Comparison of ENCODE assay signal across 9 mouse cellular contexts in the genomic region with DNA sequence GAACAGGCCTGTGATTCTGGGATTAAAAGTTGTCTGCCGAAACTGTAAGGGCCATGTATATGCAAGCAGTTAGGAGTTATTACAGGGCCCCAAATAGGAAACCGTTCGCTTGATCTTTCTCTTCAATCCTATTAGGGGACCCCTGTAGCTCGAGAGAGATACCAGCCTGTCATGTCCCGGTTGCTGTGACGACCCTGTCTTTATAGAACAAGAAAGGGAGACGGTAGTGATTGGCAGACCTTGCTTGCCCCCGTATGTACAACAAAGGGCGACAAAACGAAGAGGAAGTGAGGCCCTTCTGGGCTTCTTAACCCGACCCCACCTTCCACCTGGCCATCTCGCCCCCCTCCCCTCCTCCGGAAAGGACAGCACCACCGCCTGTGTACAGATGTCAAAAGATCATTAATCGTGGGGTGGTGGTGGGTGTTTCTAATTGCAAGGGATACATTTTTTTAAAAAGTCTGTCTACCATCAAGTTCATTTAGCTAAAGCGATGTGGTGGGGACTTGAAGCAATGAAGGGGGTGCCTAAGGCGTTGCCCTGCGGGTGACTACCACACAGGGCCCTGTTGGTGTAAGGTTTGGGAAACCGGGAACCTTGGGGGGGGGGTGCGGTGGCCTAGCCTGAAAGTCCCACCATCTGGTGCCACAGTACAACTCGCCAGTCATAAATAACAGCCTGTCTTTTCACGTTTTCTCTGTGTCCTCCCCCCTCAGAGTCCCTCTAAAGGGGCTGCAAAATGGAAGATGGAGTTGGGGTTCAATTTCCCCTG.
DNase-seq lines count a peak whose midpoint lies in the region; ATAC-seq and TF ChIP-seq lines count a peak whose summit lies in the region.
"Had no signal": no experiment of that assay in that cellular context is flagged by ENCODE, and none has a peak within 500 bp of the region (broad histone marks: within the 10 kb centered on the region; RNA-seq: fewer than 3 reads in every experiment).

No protein-coding gene starts in this region.

- 0 out of 2 replicates have a peak, but pooled peaks cover 5% of the 10 kb centered on the region for H3K9me3 ChIP-seq in intestine, embryonic 14.5 days (ENCODE audit: control insufficient read depth, low read length)
- H3K9me3 ChIP-seq in intestine, postnatal 0 days (ENCODE audit: control insufficient read depth): no peaks in the 10 kb centered on the region
- no peaks in the 10 kb centered on the region for H3K9me3 ChIP-seq in embryonic facial prominence, embryonic 10.5 days
- no peaks in the 10 kb centered on the region; the same call in 1 of the 2 replicates for H3K9me3 ChIP-seq in hindbrain, embryonic 16.5 days (ENCODE audit: control insufficient read depth, low read length)
- H3K9me3 ChIP-seq in neural tube, embryonic 12.5 days: no peaks in the 10 kb centered on the region

- TF ChIP-seq CTCF in intestine, postnatal 0 days (IDR thresholded peaks at IDR 0.05; ENCODE audit: low read depth): no peak

- DNase-seq in intestine, embryonic 14.5 days (ENCODE audit: low spot score): peak; percentile 52
- DNase-seq in embryonic facial prominence, embryonic 10.5 days (ENCODE audit: low spot score): peak; percentile 32
- no peak for DNase-seq in left cerebral cortex, postnatal 14 days (ENCODE audit: low spot score in 2 of 2)
- no peak for DNase-seq in adipocyte (ENCODE audit: low spot score)
- DNase-seq in ovary, postnatal 14 days (ENCODE audit: low spot score): no peak
- DNase-seq: kidney, adult 2 months had no signal

- no peaks in the 10 kb centered on the region for H3K36me3 ChIP-seq in intestine, embryonic 14.5 days (ENCODE audit: control insufficient read depth, insufficient read depth, low read length)
- no peaks in the 10 kb centered on the region for H3K36me3 ChIP-seq in intestine, postnatal 0 days (ENCODE audit: control insufficient read depth, insufficient read depth)
- no peaks in the 10 kb centered on the region for H3K36me3 ChIP-seq in embryonic facial prominence, embryonic 10.5 days (replicated peaks)
- H3K36me3 ChIP-seq in hindbrain, embryonic 16.5 days (ENCODE audit: control insufficient read depth, insufficient read depth, low read length): no peaks in the 10 kb centered on the region
- no peaks in the 10 kb centered on the region for H3K36me3 ChIP-seq in neural tube, embryonic 12.5 days

- intact Hi-C loops in left cerebral cortex, postnatal 14 days (cut with DNase I): no loop called here

- peaks cover 72% of the 10 kb centered on the region for H3K27me3 ChIP-seq in intestine, embryonic 14.5 days (replicated peaks; ENCODE audit: control insufficient read depth, insufficient read depth, low read length)
- H3K27me3 ChIP-seq in intestine, postnatal 0 days (replicated peaks; ENCODE audit: control insufficient read depth, insufficient read depth, low read length): peaks cover 54% of the 10 kb centered on the region
- H3K27me3 ChIP-seq in embryonic facial prominence, embryonic 10.5 days (replicated peaks; ENCODE audit: low read depth, poor library complexity, severe bottlenecking): peaks cover 91% of the 10 kb centered on the region
- peaks cover 9% of the 10 kb centered on the region for H3K27me3 ChIP-seq in hindbrain, embryonic 16.5 days (replicated peaks; ENCODE audit: control insufficient read depth, insufficient read depth, low read length)
- peaks cover 50% of the 10 kb centered on the region for H3K27me3 ChIP-seq in neural tube, embryonic 12.5 days (replicated peaks)

- H3K9ac ChIP-seq in intestine, embryonic 14.5 days (ENCODE audit: low read length): no peak overlapping the region
- H3K9ac ChIP-seq in intestine, postnatal 0 days (ENCODE audit: low read depth, low read length): no peak overlapping the region
- peak overlapping the region; percentile 15; the same call in 1 of the 2 replicates for H3K9ac ChIP-seq in hindbrain, embryonic 16.5 days (ENCODE audit: low read depth, low read length)
- H3K9ac ChIP-seq in neural tube, embryonic 12.5 days: no peak overlapping the region

- no peak for ATAC-seq in intestine, embryonic 14.5 days (replicated peaks; ENCODE audit: low FRiP score, low TSS enrichment, low read depth)
- ATAC-seq in intestine, postnatal 0 days: no peak
- ATAC-seq in hindbrain, embryonic 16.5 days: peak; percentile 55
- peak; percentile 83 for ATAC-seq in neural tube, embryonic 12.5 days (ENCODE audit: low FRiP score, low read depth)

- H3K4me1 ChIP-seq in intestine, embryonic 14.5 days (replicated peaks; ENCODE audit: control insufficient read depth, insufficient read depth, low read length): no peaks in the 10 kb centered on the region
- H3K4me1 ChIP-seq in intestine, postnatal 0 days (replicated peaks; ENCODE audit: control insufficient read depth, insufficient read depth, low read length): no peaks in the 10 kb centered on the region
- peaks cover 11% of the 10 kb centered on the region for H3K4me1 ChIP-seq in embryonic facial prominence, embryonic 10.5 days
- H3K4me1 ChIP-seq in hindbrain, embryonic 16.5 days (ENCODE audit: control insufficient read depth, insufficient read depth, low read depth, low read length): peaks cover 3% of the 10 kb centered on the region; the same call in 1 of the 2 replicates
- H3K4me1 ChIP-seq in neural tube, embryonic 12.5 days: peaks cover 8% of the 10 kb centered on the region; the same call in 1 of the 2 replicates

- H3K27ac ChIP-seq in intestine, embryonic 14.5 days (ENCODE audit: low read depth): no peak overlapping the region
- no peak overlapping the region for H3K27ac ChIP-seq in intestine, postnatal 0 days (ENCODE audit: low read depth, low read length)
- no peak overlapping the region for H3K27ac ChIP-seq in embryonic facial prominence, embryonic 10.5 days (replicated peaks)
- no peak overlapping the region for H3K27ac ChIP-seq in hindbrain, embryonic 16.5 days (ENCODE audit: low read depth, low read length)
- H3K27ac ChIP-seq in neural tube, embryonic 12.5 days: no peak overlapping the region

- no peak overlapping the region for H3K4me2 ChIP-seq in intestine, embryonic 14.5 days (ENCODE audit: low read length)
- no peak overlapping the region for H3K4me2 ChIP-seq in intestine, postnatal 0 days (replicated peaks; ENCODE audit: low read depth)
- H3K4me2 ChIP-seq in hindbrain, embryonic 16.5 days (ENCODE audit: low read length): peak overlapping the region; percentile 48
- peak overlapping the region; percentile 53 for H3K4me2 ChIP-seq in neural tube, embryonic 12.5 days (replicated peaks)

- no peak overlapping the region for H3K4me3 ChIP-seq in intestine, embryonic 14.5 days (ENCODE audit: low read depth, low read length)
- no peak overlapping the region for H3K4me3 ChIP-seq in intestine, postnatal 0 days (ENCODE audit: low read depth, low read length)
- peak overlapping the region; percentile 47 for H3K4me3 ChIP-seq in embryonic facial prominence, embryonic 10.5 days
- H3K4me3 ChIP-seq in hindbrain, embryonic 16.5 days (ENCODE audit: low read length): peak overlapping the region; percentile 11; the same call in 1 of the 2 replicates
- peak overlapping the region; percentile 15; the same call in 1 of the 2 replicates for H3K4me3 ChIP-seq in neural tube, embryonic 12.5 days

- 4% methylated on average over 22 of the region's 22 CpGs for WGBS in intestine, embryonic 14.5 days
- WGBS in intestine, postnatal 0 days: 5% methylated on average over 21 of the region's 22 CpGs
- 2% methylated on average over 22 of the region's 22 CpGs for WGBS in embryonic facial prominence, embryonic 10.5 days
- 6% methylated on average over 22 of the region's 22 CpGs for WGBS in hindbrain, embryonic 16.5 days
- 3% methylated on average over 22 of the region's 22 CpGs for WGBS in neural tube, embryonic 12.5 days

Comparison
In these comparisons a context has a peak if more than half of its experiments do, and no peak if none do; other contexts are left out.
1. ATAC-seq: peak in hindbrain, embryonic 16.5 days (single experiment) and neural tube, embryonic 12.5 days (single experiment); none in intestine, embryonic 14.5 days (single experiment) and intestine, postnatal 0 days (single experiment).
2. DNase-seq: peak in intestine, embryonic 14.5 days (single experiment) and embryonic facial prominence, embryonic 10.5 days (single experiment); none in left cerebral cortex, postnatal 14 days (0 of 2), adipocyte (single experiment) and ovary, postnatal 14 days (single experiment).
3. H3K4me2 ChIP-seq: peak in hindbrain, embryonic 16.5 days (single experiment) and neural tube, embryonic 12.5 days (single experiment); none in intestine, embryonic 14.5 days (single experiment) and intestine, postnatal 0 days (single experiment).
4. H3K4me3 ChIP-seq: peak in embryonic facial prominence, embryonic 10.5 days (single experiment), hindbrain, embryonic 16.5 days (single experiment) and neural tube, embryonic 12.5 days (single experiment); none in intestine, embryonic 14.5 days (single experiment) and intestine, postnatal 0 days (single experiment).